Mouse (Mus musculus) cerebellum, adult 9-10 months (tissue): ENCODE data around the gene Chrd.

Experiments
- DNase-seq: peaks from one replicate; pipeline ENCODE4 v3.0.0; 2022

Gene Chrd

GRCm38 (mm10) chr16:20710810-20711209 is 22.1 kb upstream of the Chrd start:
- peak; percentile 31 for DNase-seq

DNA sequence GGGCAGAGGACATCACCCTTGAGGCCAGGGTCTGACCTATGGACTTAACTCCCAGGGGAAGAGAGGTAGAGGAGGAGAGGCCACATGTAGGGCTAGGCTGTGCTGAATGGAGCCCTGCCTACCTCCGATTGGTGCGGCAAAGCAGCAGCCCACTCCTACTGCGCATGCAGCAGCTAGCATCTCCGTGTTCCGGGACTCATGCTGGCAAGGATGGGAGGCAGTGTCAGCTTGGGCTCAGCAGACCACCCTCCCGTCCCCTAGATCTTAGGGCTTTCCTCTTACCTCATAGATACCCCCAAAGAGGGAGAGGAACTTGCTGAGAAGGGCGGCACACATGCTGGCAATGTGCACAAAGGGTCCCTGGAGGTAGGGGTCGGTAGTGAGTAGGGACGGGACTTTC is 20.7 kb upstream of the Chrd start:
- no peak for DNase-seq

DNA sequence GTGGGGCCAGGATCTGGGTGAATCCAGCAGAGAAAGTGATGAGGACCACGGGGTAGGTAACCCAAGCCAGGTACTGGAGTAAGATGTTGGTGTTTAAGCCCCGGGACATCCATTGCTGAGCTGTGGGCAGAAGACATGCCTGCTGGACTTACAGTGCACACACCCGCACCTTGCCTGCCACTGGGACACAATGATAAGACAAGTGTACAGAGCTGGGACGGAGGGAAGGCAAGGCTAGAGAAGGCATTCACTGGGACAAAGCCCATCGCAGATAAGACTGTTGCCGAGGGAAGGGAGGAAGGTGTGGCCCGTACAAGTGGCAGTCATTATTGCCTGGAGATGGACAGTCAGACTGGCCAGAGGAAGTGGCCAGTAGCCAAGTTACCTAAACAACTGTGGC is 20.0 kb upstream of the Chrd start:
- no peak for DNase-seq

- DNase-seq: peak; percentile 58
These were observed 18.4 kb upstream of the Chrd start for GRCm38 (mm10) chr16:20714307-20715080.

DNA sequence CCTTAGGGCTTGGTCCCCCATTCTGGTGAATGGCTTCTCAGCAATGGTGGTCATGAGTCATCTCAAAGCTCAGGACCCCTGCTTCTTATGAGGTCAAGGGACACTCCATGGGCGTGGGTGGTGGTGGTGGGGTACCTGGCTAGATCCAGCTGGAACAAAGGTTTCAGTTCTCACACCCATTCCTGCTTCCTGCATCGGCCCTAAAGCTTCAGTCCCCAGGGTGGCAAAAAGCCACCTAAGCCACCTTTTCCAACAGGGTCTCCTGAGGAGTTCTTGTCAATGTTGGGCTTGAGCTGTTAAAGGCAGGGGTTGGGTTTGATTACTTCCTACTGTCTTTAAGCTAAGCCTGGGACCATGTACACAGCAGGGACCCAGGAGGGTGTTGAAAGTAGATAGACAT is 17.8 kb upstream of the Chrd start:
- peak; percentile 59 for DNase-seq

DNA sequence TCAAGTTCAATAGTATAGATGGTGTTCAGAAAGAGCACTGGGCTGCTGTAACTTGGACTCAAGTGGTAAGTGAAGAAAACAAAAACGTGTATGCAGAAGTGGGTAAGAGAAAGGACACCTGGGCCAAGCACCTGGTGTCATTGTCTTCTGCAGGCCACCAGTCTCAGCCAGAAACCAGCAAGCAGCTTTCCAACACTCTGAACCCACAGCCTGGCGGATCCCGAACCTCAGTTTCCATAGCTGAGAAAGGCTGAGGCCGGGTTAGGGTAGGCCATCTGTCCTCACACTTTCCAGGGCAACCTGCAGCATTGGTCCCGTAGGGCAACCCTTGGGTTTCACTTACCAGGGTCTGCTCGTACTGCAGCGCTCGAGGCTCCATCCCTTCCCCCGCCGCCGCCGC is 17.4 kb upstream of the Chrd start:
- no peak for DNase-seq

- peak; percentile 79 for DNase-seq
These were observed 16.7 kb upstream of the Chrd start for GRCm38 (mm10) chr16:20715976-20716840.

GRCm38 (mm10) chr16:20716841-20717180 is 16.1 kb upstream of the Chrd start:
- no peak for DNase-seq

DNA sequence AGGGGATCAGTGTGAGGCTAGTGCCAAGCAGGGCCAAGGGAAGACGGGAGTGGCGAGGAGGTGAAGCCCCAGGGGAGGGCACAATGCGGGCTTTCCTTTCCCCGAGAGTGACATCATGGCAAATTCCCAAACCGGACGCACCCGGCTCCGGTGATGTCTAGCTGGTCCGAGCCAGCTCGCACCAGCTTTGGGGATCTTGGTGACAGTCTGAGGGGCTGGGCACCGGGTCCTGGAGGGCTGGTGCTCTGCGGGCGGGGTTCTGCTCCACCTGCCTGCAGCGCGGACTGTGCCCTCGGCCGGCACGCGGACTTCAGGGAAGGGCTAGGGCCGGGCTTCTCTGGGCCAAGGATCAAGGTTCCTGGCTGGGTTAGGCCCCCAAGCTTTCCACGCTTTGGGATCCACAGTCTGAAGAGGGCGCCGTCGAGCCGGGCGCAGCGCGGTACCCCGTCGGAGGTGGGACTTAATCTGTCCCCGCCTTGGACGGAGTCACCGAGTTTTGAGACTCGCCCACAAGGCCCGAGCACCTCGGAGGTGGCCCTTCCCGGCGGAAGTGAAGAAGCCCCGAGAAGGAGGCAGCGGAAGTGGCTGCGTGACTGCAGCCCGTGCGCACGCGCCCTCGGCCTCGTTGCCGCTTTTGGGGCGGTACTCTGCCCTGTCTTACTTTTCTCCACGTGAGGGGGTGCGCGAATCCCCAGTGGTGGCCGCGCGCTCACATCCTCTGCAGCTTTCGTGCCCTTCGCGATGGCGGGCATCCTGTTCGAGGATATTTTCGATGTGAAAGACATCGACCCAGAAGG is 15.5 kb upstream of the Chrd start, which contains the start of the genes Polr2h and Clcn2:
Gene Polr2h, plus strand, starts transcription at position 485 of the 797 bp plus-strand sequence.
Gene Clcn2, minus strand, starts transcription at position 566 of the 797 bp plus-strand sequence.
- DNase-seq: peak; percentile 97

DNA sequence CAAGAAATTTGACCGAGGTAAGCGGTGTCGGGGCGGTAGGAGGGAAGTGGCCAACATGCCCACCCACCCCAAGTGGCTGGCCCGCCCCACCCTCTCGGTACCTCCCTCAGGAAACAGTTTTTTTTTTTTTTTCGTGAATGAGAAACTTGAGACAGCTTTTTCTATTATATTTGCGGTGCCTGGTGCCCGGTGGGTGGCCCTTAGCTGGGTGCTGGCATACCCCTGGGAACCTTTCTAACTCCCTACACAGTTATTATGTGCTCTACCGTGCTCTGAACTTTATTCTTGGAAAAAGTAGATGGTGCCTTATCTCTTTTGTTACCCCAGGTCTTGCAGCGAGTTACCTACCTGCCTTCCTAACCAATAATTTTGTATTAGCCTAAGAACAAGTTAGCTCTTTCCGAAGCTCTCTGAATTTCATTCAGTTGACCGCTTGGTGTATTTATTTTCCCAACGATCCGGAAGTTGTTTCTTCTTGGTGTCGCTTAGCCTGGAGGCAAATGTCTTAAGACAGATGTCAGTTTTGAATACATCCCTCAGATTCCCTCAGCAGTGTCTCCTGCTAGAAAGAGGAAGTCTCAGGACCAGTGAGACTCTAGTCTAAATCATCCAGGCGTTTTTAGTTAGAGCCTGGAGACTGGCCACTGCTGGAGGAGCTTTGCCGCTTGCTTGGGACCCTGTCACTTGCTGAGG is 14.8 kb upstream of the Chrd start:
- no peak for DNase-seq

DNA sequence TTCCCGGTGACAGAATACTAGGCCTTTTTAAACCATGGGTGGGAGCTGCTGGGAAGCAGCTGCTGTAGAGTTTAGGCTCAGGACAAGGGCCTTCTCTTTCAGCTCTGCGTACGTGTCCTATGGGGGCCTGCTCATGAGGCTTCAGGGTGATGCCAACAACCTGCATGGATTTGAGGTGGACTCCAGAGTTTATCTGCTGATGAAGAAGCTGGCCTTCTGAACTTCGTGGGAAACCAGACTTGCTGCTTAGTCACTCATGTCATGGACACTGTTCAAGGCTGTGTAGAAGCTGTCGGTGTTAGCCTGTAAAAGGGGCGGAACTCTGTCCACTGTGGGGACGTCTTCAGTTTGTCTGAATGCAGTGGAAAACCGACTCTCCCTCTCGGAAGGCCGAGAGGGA is 11.1 kb upstream of the Chrd start:
- DNase-seq: no peak

GRCm38 (mm10) chr16:20722736-20723135 is 10.2 kb upstream of the Chrd start:
- no peak for DNase-seq

- DNase-seq: no peak
These were observed 9.7 kb upstream of the Chrd start for GRCm38 (mm10) chr16:20723247-20723646.

DNA sequence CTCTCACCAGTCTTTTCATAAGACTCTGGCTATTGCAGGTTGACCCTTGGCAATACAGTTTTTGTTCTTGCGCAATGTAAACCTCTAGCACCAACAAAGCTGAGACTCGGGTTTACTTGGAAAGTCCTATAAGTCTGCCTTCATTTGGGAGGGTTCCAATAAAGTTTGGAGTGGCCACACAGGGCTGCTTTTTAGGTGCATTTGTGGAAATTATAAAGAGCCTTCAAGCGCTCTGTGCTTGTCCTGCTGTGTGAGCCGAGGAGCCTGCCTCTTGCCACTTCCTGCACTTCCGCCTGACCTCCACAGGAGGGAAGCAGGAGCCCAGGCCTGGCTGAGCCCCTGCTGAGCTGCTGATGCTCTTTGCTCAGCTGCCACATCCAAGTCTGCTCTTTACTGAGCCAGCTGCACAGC is 8.6 kb upstream of the Chrd start:
- no peak for DNase-seq

- DNase-seq: no peak
These were observed 7.6 kb upstream of the Chrd start for GRCm38 (mm10) chr16:20725321-20725720.

- DNase-seq: no peak
These were observed 7.2 kb upstream of the Chrd start for GRCm38 (mm10) chr16:20725750-20726149.

DNA sequence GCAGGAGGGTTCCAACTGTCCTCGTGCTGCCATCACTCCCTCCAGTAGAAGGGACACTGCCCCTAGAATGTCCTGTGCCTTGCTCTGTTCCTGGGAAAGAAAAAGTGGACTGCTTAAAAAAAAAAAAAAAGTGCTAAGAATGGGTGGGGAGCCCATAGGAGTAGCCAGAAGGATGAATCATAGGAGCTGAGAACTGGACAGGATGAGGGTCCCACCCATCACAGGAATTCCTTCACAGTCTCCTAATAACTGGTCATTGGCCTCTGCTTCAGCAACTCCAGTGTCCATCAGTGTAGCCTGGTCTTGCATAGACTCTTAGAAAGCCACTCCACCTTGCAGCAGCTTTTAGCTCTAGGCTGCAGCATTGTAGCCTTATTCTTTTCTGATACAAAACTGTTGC is 6.5 kb upstream of the Chrd start:
- DNase-seq: no peak

DNA sequence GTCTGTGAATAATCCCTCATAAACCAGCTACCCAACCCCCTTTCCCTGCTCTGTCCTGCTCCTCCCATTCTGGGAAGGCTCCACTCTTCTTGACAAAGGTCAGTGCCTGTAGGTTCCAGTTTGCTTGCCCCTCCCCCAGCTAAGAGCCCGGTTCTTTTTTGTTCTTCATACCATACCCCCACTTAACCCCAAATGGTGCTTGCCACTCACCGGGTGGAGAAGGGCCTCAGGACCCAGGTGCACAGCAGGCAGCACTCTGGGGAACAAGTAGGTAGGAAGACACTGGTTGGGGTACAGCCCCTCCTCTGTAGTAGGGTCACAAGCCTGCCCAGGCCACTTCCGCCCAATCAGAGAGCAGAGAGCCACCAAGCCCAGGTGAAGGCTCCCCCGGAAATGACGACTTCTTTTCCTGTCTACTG is 2.6 kb upstream of the Chrd start:
- DNase-seq: no peak

GRCm38 (mm10) chr16:20731688-20732087 is 1.2 kb upstream of the Chrd start:
- peak; percentile 35 for DNase-seq

DNA sequence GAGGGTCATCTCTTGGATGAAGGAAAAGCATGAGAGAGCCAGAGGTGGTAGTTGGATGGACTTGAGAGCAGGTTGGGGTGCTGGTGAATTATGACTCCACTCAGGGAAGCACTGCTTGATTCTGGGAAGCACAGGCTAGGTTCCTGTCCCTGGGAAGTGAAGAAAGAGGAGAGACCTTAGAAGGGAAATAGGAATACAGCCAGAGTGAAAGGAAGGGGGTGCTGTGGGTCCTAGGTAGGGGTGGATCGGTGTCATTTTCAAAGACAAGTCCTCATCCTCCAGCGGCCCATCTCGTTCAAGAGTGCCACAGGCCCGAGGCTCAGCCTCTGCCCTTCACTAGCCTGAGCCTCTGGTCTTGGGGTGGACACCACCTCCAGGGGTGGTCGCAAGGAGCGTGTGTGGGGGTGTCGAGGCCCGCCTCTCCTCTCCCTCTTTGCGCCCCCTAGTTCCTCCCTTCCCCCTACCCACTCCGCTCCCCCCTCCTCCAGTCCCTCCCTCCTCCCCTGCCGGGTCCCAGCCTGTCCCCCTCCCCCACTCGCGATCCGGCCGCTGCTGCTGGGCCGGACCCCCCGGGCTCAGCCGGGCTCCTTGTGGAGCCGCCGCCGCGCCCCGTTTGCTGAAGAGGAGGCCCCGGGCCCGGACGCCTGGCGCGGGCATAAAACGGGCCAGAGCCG is 539 bp upstream of the Chrd start:
- peak; percentile 60 for DNase-seq

- no peak for DNase-seq
These were observed 1.1 kb downstream of the Chrd start, which contains the start of gene Thpo for GRCm38 (mm10) chr16:20733731-20734730. Gene Thpo, minus strand, starts transcription at chr16:20734511.
